Mouse (Mus musculus): ENCODE measurements around the gene Stat1.

GRCm38 (mm10) chr1:52152369-52152768 lies 33.1 kb downstream of the Stat1 start:
- TF ChIP-seq CTCF (IDR thresholded peaks at IDR 0.05; ENCODE audit: low read depth), result no peak
- TF ChIP-seq EP300 (IDR thresholded peaks at IDR 0.05; ENCODE audit: low read depth), result 0 out of 2 replicates have a peak, but pooled peaks have one; percentile 33
